Mouse (Mus musculus): Measurements from ENCODE around the gene Poll. TPM values are rescaled to one million over a fixed set of nuclear protein-coding genes. Genes with fewer than 3 reads are reported as not detected.

The Poll gene
- polyA plus RNA-seq, 1 experiment from 2014 or later: 8.7 TPM

DNA sequence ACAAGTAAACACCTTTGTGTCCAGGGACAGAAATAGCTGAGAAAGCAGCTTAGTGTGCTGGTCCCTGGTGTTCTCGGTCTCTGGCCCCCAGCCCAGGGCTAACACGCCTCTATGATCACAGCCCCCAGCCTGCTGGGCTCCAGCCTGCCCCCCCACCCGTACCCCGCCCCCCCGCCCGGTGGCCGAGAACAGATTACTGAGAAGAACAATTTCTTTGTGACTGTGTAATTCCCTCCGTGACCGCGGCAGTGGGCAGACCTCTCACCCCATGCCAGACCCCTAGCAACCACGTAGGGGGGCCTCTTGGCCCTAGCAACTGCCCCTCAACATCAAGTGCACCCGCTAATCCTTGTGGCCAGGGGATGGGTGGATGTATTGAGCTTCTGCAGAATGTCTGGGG, 19.9 kb upstream of the Poll start:
- H3K27me3 ChIP-seq (replicated peaks; ENCODE audit: insufficient read depth, low read length): no peaks in the 10 kb centered on the region
- DNase-seq (ENCODE audit: low spot score) (no peak), ATAC-seq (no peak)
- 76% methylated on average over 12 of the region's 12 CpGs for WGBS
- H3K36me3 ChIP-seq (ENCODE audit: insufficient read depth, low read length): peaks cover 22% of the 10 kb centered on the region; the same call in 1 of the 2 replicates
- H3K9me3 ChIP-seq (ENCODE audit: low read length): no peaks in the 10 kb centered on the region
- H3K4me2 ChIP-seq (replicated peaks; ENCODE audit: low read depth, low read length): no peak overlapping the region
- peaks cover 10% of the 10 kb centered on the region for H3K4me1 ChIP-seq (ENCODE audit: insufficient read depth, low read depth, low read length)
- H3K9ac ChIP-seq (replicated peaks; ENCODE audit: low read depth): no peak overlapping the region
- no peak for TF ChIP-seq CTCF (IDR thresholded peaks at IDR 0.05)
- TF ChIP-seq EP300 (IDR thresholded peaks at IDR 0.05): no peak
- H3K27ac ChIP-seq (ENCODE audit: low read length): no peak overlapping the region
- no peak overlapping the region for H3K4me3 ChIP-seq (ENCODE audit: low read depth, low read length)

DNA sequence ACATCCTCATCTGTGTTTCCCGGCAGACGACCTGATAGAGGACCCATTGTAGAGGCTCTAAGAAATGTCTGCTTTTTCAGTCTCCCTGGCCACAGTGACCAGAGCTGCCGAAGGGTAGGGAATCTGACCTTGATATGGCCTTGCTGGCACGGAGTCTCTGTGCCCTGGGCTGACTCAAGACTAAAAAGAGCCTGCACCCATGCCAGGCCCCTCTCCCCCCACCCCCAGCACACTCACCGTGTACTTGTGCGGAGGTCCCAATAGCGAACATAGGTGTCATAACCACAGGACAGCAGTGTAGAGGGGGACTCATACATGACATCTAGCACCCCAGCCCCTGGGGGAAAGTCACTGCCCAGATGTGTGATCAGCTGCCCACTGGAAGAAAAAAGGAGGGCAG, 19.1 kb upstream of the Poll start:
- no peaks in the 10 kb centered on the region for H3K9me3 ChIP-seq (ENCODE audit: low read length)
- no peak overlapping the region for H3K4me3 ChIP-seq (ENCODE audit: low read depth, low read length)
- H3K4me1 ChIP-seq (ENCODE audit: insufficient read depth, low read depth, low read length): peaks cover 17% of the 10 kb centered on the region
- no peak overlapping the region for H3K27ac ChIP-seq (ENCODE audit: low read length)
- 90% methylated on average over 7 of the region's 7 CpGs for WGBS
- no peaks in the 10 kb centered on the region for H3K27me3 ChIP-seq (replicated peaks; ENCODE audit: insufficient read depth, low read length)
- DNase-seq (ENCODE audit: low spot score): no peak
- no peak for TF ChIP-seq EP300 (IDR thresholded peaks at IDR 0.05)
- TF ChIP-seq CTCF (IDR thresholded peaks at IDR 0.05): no peak
- H3K4me2 ChIP-seq (replicated peaks; ENCODE audit: low read depth, low read length): no peak overlapping the region
- H3K36me3 ChIP-seq (ENCODE audit: insufficient read depth, low read length): peaks cover 22% of the 10 kb centered on the region; the same call in 1 of the 2 replicates
- H3K9ac ChIP-seq (replicated peaks; ENCODE audit: low read depth): no peak overlapping the region
- no peak for ATAC-seq

- ATAC-seq (no peak), DNase-seq (ENCODE audit: low spot score) (no peak)
- H3K9ac ChIP-seq (replicated peaks; ENCODE audit: low read depth): no peak overlapping the region
- TF ChIP-seq CTCF (IDR thresholded peaks at IDR 0.05): no peak
- TF ChIP-seq EP300 (IDR thresholded peaks at IDR 0.05): no peak
- no peak overlapping the region for H3K4me2 ChIP-seq (replicated peaks; ENCODE audit: low read depth, low read length)
- H3K27me3 ChIP-seq (replicated peaks; ENCODE audit: insufficient read depth, low read length): no peaks in the 10 kb centered on the region
- no peak overlapping the region for H3K4me3 ChIP-seq (ENCODE audit: low read depth, low read length)
- H3K36me3 ChIP-seq (ENCODE audit: insufficient read depth, low read length): peaks cover 22% of the 10 kb centered on the region; the same call in 1 of the 2 replicates
- no peak overlapping the region for H3K27ac ChIP-seq (ENCODE audit: low read length)
- no peaks in the 10 kb centered on the region for H3K9me3 ChIP-seq (ENCODE audit: low read length)
- H3K4me1 ChIP-seq (ENCODE audit: insufficient read depth, low read depth, low read length): peaks cover 19% of the 10 kb centered on the region
- 86% methylated on average over 12 of the region's 12 CpGs for WGBS
Observed at GRCm38 (mm10) chr19:45578976-45579375, 18.6 kb upstream of the Poll start.

- Histone ChIP-seq H3K36me3 (ENCODE audit: insufficient read depth, low read length) (peaks cover 22% of the 10 kb centered on the region; the same call in 1 of the 2 replicates), H3K27me3 (replicated peaks; ENCODE audit: insufficient read depth, low read length) (no peaks in the 10 kb centered on the region), H3K9me3 (ENCODE audit: low read length) (no peaks in the 10 kb centered on the region), H3K4me3 (ENCODE audit: low read depth, low read length) (no peak overlapping the region), H3K9ac (replicated peaks; ENCODE audit: low read depth) (no peak overlapping the region), H3K4me1 (ENCODE audit: insufficient read depth, low read depth, low read length) (peaks cover 19% of the 10 kb centered on the region), H3K27ac (ENCODE audit: low read length) (no peak overlapping the region), H3K4me2 (replicated peaks; ENCODE audit: low read depth, low read length) (no peak overlapping the region)
- TF ChIP-seq CTCF (IDR thresholded peaks at IDR 0.05) (no peak), EP300 (IDR thresholded peaks at IDR 0.05) (no peak)
- WGBS: 50% methylated on average over 14 of the region's 14 CpGs
- ATAC-seq: no peak
- peak; percentile 33 for DNase-seq (ENCODE audit: low spot score)
Observed at GRCm38 (mm10) chr19:45577141-45577750, 16.9 kb upstream of the Poll start.

DNA sequence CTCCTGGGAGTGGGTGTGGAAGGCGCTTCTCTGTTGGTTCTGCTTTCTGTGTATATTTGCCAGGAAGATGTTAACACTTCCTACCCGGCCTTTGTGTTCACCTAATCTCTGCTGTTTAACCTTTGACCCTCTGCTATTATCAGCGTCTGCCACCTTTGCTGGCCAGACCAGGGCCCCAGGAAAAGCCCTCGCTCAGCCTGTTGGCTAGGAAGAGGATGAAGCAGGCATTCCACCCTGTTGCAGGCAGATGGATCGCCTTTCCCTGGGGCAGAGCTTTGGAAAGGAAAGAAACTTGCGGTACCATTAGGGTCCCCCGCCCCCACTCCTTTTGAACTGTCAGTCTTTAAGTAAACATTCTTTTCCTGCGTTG, 15.3 kb upstream of the Poll start:
- no peak overlapping the region for H3K27ac ChIP-seq (ENCODE audit: low read length)
- no peak overlapping the region for H3K9ac ChIP-seq (replicated peaks; ENCODE audit: low read depth)
- peaks cover 19% of the 10 kb centered on the region; the same call in 1 of the 2 replicates for H3K36me3 ChIP-seq (ENCODE audit: insufficient read depth, low read length)
- TF ChIP-seq CTCF (IDR thresholded peaks at IDR 0.05) (no peak), EP300 (IDR thresholded peaks at IDR 0.05) (0 out of 2 replicates have a peak, but pooled peaks have one; percentile 20)
- H3K27me3 ChIP-seq (replicated peaks; ENCODE audit: insufficient read depth, low read length): no peaks in the 10 kb centered on the region
- peaks cover 19% of the 10 kb centered on the region for H3K4me1 ChIP-seq (ENCODE audit: insufficient read depth, low read depth, low read length)
- DNase-seq (ENCODE audit: low spot score) (peak; percentile 48), ATAC-seq (peak; percentile 38)
- H3K4me2 ChIP-seq (replicated peaks; ENCODE audit: low read depth, low read length): no peak overlapping the region; the same call in 1 of the 2 replicates
- H3K4me3 ChIP-seq (ENCODE audit: low read depth, low read length): no peak overlapping the region
- no peaks in the 10 kb centered on the region for H3K9me3 ChIP-seq (ENCODE audit: low read length)
- WGBS: 19% methylated on average over 8 of the region's 8 CpGs

GRCm38 (mm10) chr19:45574941-45575631, 14.8 kb upstream of the Poll start:
- peak; percentile 64 for DNase-seq (ENCODE audit: low spot score)
- no peak overlapping the region for H3K27ac ChIP-seq (ENCODE audit: low read length)

More at GRCm38 (mm10) chr19:45574941-45575631, 14.8 kb upstream of the Poll start:
- peak; percentile 72 for ATAC-seq
- TF ChIP-seq CTCF (IDR thresholded peaks at IDR 0.05): no peak
- TF ChIP-seq EP300 (IDR thresholded peaks at IDR 0.05): no peak
- Histone ChIP-seq H3K4me2 (replicated peaks; ENCODE audit: low read depth, low read length) (no peak overlapping the region; the same call in 1 of the 2 replicates), H3K4me3 (ENCODE audit: low read depth, low read length) (no peak overlapping the region), H3K4me1 (ENCODE audit: insufficient read depth, low read depth, low read length) (peaks cover 19% of the 10 kb centered on the region), H3K9ac (replicated peaks; ENCODE audit: low read depth) (no peak overlapping the region), H3K36me3 (ENCODE audit: insufficient read depth, low read length) (peaks cover 17% of the 10 kb centered on the region; the same call in 1 of the 2 replicates), H3K27me3 (replicated peaks; ENCODE audit: insufficient read depth, low read length) (no peaks in the 10 kb centered on the region), H3K9me3 (ENCODE audit: low read length) (no peaks in the 10 kb centered on the region)
- 13% methylated on average over 19 of the region's 19 CpGs for WGBS
